Mouse (Mus musculus): Measurements from ENCODE around the gene Pmel.

DNA sequence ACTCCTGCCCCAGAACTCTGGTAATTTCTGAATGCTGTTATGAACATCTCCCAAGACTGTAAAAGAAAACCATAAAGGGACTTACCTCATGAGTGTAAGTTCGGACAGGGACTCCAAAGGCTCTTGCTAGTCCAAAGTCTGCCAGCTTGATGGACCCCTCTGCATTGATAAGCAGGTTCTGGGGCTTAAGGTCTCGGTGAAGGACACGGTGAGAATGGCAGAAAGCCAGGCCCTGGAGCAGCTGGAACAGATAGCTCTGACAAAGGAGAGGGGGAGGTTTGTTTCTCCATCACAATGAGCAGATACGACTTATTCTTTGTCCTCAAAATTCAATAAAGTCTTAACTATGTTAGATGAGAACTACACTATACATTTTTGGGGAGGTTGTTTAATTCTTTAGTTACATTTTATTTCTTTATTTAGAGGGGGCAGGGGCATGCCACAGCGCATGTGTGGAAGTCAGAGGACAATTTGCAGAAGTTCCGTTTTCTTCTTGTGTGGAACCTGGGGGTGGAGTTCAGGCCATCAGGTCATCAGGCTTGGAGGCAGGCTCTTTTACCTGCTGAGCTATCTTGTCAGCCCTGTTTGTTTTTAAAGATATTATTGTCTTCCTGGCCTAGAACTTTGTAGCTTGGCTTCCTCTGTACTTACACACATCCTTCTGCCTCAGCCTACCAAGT is 1.5 kb upstream of the Pmel start:
- TF ChIP-seq CTCF (IDR thresholded peaks at IDR 0.05; ENCODE audit: extremely low read depth, insufficient read depth, low read length) (no peak), POLR2A (IDR thresholded peaks at IDR 0.05; ENCODE audit: extremely low read depth, insufficient read depth, low read length) (no peak)

Measured in cortical plate, adult 2 months (tissue).